Mouse (Mus musculus): Measurements from ENCODE around the gene Sugct.
"Not testable (repeated sequence)": the region's sequence is repeated elsewhere in the genome, so short reads cannot be mapped to it uniquely, and the experiment has no call there.

Gene Sugct

GRCm38 (mm10) chr13:16933600-16933999, 761.8 kb downstream of the Sugct start:
- DNase-seq (ENCODE audit: extremely low spot score, low read depth, low spot score), result no peak

GRCm38 (mm10) chr13:16921305-16921704, 774.0 kb downstream of the Sugct start:
- DNase-seq (ENCODE audit: extremely low spot score, low read depth, low spot score), result no peak

GRCm38 (mm10) chr13:16915697-16916096, 779.7 kb downstream of the Sugct start:
- DNase-seq (ENCODE audit: extremely low spot score, low read depth, low spot score), result no peak

GRCm38 (mm10) chr13:16912214-16912613, 783.1 kb downstream of the Sugct start:
- DNase-seq (ENCODE audit: extremely low spot score, low read depth, low spot score), result no peak

DNA sequence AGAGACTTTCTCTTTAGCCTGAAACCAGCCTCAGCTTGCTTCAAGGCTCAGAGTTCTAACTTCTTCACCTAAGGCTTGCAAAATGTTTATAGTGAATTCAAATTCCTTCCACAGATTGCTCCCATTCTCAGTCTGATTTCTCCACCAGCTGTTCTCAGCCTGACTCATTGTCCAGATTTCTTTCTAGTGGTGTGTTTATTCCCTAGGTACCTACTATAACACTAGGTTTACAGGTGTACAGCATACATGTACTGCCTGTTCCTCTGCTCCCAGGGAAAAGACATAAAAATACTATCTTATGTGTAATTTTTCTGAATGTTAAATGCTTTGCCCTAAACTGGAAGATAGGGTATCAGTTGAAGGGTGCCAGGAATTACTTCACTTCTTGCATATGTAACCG, 788.4 kb downstream of the Sugct start:
- DNase-seq (ENCODE audit: extremely low spot score, low read depth, low spot score), result no peak

GRCm38 (mm10) chr13:16901424-16901823, 793.9 kb downstream of the Sugct start:
- DNase-seq (ENCODE audit: extremely low spot score, low read depth, low spot score), result no peak

DNA sequence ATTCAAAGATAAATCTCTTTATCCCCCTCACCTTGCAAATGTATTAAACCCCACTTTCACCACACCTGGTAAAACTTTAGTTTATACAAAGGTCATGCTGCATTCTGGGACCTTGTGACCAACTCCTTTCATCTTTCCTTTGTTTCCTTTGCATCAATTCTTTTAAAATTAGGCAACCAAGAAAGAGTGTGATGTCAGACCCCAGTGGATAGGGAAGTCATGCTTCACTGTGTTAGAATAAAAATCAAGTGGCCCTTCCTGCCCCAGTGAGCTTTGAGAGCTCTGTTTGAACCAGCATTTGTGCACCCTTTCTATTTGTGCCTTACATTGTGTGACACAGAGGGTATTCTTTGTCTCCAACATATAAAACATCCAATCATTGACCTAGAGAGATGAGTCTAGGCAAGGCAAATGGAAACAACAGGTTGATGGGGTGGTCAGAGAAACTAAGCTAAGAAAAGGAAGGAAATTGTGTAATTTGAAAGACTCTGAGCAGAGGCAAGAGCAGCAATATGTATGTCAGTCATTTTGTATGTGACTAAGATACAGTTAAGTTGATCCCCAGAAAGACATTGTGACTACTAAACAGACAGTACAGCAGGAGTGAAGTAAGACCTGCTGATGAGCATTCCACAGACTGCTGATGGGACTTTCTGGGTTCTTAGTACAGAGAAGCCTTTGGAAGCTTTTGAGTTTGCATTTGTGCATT, 797.1 kb downstream of the Sugct start:
- DNase-seq (ENCODE audit: extremely low spot score, low read depth, low spot score), result no peak

- no peak for DNase-seq (ENCODE audit: extremely low spot score, low read depth, low spot score)
Observed at GRCm38 (mm10) chr13:16878056-16878455, 817.3 kb downstream of the Sugct start.

GRCm38 (mm10) chr13:16859986-16860385, 835.4 kb downstream of the Sugct start:
- DNase-seq (ENCODE audit: extremely low spot score, low read depth, low spot score), result no peak

DNA sequence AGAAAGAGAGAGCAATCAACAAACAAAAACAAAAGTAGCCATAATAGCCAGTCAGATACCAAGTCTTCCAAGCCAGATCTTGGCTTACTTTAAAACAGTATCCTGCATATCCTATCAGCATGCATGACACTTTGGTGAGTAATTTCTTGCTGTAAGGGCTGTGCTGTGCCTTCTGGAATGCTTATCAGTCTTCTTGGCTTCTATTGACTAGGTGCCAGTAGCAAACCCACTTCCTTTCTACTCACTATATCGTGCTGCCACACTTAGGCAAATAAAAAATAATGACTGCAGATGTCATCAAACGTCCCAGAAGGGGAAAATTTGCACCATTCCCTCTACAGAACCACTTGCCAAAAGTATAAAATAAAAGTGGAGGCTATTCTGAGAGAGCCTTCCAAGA, 848.1 kb downstream of the Sugct start:
- no peak for DNase-seq (ENCODE audit: extremely low spot score, low read depth, low spot score)

- DNase-seq (ENCODE audit: extremely low spot score, low read depth, low spot score), result no peak
Observed at GRCm38 (mm10) chr13:16840994-16841393, 854.4 kb downstream of the Sugct start.

- no peak for DNase-seq (ENCODE audit: extremely low spot score, low read depth, low spot score)
Observed at GRCm38 (mm10) chr13:16838409-16838808, 856.9 kb downstream of the Sugct start.

GRCm38 (mm10) chr13:16835111-16835510, 860.2 kb downstream of the Sugct start:
- DNase-seq (ENCODE audit: extremely low spot score, low read depth, low spot score), result no peak

GRCm38 (mm10) chr13:16833069-16833468, 862.3 kb downstream of the Sugct start:
- DNase-seq (ENCODE audit: extremely low spot score, low read depth, low spot score), result no peak

GRCm38 (mm10) chr13:16831840-16832239, 863.5 kb downstream of the Sugct start:
- no peak for DNase-seq (ENCODE audit: extremely low spot score, low read depth, low spot score)

DNA sequence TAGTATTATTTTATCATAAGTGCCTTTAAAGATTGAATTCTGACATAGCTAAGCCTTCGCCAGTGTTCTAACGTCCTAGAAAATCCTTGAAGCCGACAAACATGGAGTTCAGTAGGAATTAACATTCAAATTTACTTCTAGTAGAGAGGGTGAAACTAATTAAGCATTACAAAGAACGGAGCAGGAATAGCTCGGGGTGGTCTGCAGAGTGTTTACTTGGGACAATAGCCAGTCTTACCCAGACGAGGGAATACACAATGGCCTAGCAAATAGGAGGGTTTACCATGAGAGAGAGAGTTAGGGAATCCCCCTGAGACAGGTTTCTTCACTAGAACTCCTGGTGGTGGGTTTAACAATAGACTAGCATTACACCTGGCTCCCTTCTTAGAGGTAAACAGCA, 865.1 kb downstream of the Sugct start:
- DNase-seq (ENCODE audit: extremely low spot score, low read depth, low spot score), result not testable (repeated sequence)

DNA sequence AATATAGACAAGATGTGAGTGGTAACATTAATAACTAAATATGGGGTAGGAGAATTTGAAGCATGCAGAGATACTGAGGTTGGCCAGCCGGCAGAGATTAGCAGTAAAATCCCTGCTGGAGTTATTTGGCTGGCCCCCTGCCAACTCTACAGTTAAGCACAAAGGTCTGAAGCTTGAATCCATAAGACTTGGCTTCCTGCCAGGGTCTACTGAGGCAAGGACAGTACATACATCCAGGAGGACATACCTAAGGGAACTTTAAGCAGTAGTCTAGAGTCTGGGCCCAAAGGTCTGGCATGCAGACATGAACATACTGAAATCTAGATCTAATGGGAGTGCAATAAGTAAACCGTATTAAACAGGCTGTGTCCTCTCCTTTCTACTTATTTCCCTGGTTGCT, 865.8 kb downstream of the Sugct start:
- DNase-seq (ENCODE audit: extremely low spot score, low read depth, low spot score), result no peak

GRCm38 (mm10) chr13:16825619-16826018, 869.7 kb downstream of the Sugct start:
- DNase-seq (ENCODE audit: extremely low spot score, low read depth, low spot score), result no peak

DNA sequence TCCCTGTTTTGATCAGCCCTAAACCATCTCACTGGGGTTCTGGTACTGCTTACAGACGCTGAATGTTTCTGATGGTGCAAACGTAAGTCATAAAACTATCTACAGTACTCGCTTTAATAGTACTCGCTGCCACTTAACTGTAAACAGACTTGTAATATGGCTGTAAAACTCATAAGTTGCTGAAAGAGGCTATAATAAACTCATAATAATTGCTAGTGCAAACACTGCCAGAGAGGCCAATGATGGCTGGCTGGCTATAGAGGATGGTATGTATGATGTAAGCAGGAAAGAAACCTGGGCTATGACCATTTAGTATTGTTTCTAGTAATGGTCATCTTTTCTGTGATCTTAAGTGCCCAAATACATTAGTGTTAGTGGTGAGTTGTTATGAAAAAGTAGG, 873.6 kb downstream of the Sugct start:
- no peak for DNase-seq (ENCODE audit: extremely low spot score, low read depth, low spot score)

- DNase-seq (ENCODE audit: extremely low spot score, low read depth, low spot score), result no peak
Observed at GRCm38 (mm10) chr13:16817471-16817870, 877.9 kb downstream of the Sugct start.

GRCm38 (mm10) chr13:16816747-16817146, 878.6 kb downstream of the Sugct start:
- no peak for DNase-seq (ENCODE audit: extremely low spot score, low read depth, low spot score)

DNA sequence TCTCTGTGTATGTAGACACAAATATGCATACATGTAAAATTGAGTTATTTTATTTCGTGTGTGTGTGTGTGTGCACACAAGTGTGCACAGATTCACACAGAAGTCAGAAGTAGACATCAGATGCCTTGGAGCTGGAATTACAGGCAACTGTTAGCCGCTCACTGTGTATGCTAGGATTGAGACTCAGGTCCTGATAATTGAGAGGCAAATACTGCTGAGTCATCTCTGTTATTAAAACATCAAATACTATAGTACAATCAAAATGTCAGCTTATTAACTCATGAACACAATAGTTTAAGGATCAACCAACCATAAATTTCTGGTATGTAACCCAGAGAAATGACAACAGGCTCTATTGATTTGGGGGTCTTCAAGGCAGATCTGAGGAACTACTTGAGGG, 883.1 kb downstream of the Sugct start:
- DNase-seq (ENCODE audit: extremely low spot score, low read depth, low spot score), result no peak
